Mouse (Mus musculus) C2C12 (cell line): ENCODE measurements around the gene Sfxn4.

ENCODE experiments used
- CTCF ChIP-seq: IDR thresholded peaks from one replicate; pipeline ENCODE4 v1.5.1; 2011; ENCODE audit not compliant: control insufficient read depth, insufficient read depth, insufficient read length
- USF1 ChIP-seq: IDR thresholded peaks from one replicate; pipeline ENCODE4 v1.6.1; 2011; ENCODE audit warnings: low read depth, mild to moderate bottlenecking, control low read depth, moderate library complexity

GRCm38 (mm10) chr19:60891123-60891470 is 29.8 kb upstream of the Sfxn4 start:
- TF ChIP-seq CTCF (no peak), USF1 (no peak)
